Mouse (Mus musculus) CH12.LX (cell line): ENCODE measurements at regions not wholly inside any gene's neighbourhood (a gene's known extent, or its start where the extent isn't known, plus 50 kb on each side); places are given as distances from the start of the nearest gene placed in this dataset.

Source experiments
- ELF1 ChIP-seq: IDR thresholded peaks from 2 replicates; pipeline ENCODE4 v1.6.1; 2014; ENCODE audit warnings: low read depth, mild to moderate bottlenecking, inconsistent platforms, low read length, improper control_type of control experiment
- MAX ChIP-seq: IDR thresholded peaks from 2 replicates; pipeline ENCODE4 v1.6.1; 2011; ENCODE audit warnings: low read length, improper control_type of control experiment
- PAX5 ChIP-seq: IDR thresholded peaks from 2 replicates; pipeline ENCODE4 v1.6.1; 2012; ENCODE audit warnings: low read length, inconsistent platforms, mixed read lengths
- POLR2A ChIP-seq: IDR thresholded peaks from 2 replicates; pipeline ENCODE4 v1.6.1; 2011; ENCODE audit warnings: low read depth, mild to moderate bottlenecking, improper control_type of control experiment, low read length

GRCm38 (mm10) chr2:48220771-48221170 is 593.1 kb upstream of the Acvr2a start:
- TF ChIP-seq POLR2A (no peak), PAX5 (no peak), ELF1 (no peak), MAX (no peak)
